In genomic region chr9:59542766-59543324, GRCm38 (mm10) we compare ENCODE assay signal across 22 mouse cellular contexts. TPM values are rescaled to one million over a fixed set of nuclear protein-coding genes. Genes with fewer than 3 reads are reported as not detected.
A peak's percentile ranks its signal among the peaks of the same experiment; 100 is the strongest.
DNase-seq lines count a peak whose midpoint lies in the region; ATAC-seq and TF ChIP-seq lines count a peak whose summit lies in the region.
"Had no signal": no experiment of that assay in that cellular context is flagged by ENCODE, and none has a peak within 500 bp of the region (broad histone marks: within the 10 kb centered on the region; RNA-seq: fewer than 3 reads in every experiment).

No protein-coding gene starts in this region.

- H3K4me1 ChIP-seq in liver, adult 2 months (ENCODE audit: control insufficient read depth, insufficient read depth, low read length) = peaks cover 5% of the 10 kb centered on the region
- H3K4me1 ChIP-seq in liver, embryonic 12.5 days = peaks cover 40% of the 10 kb centered on the region
- H3K4me1 ChIP-seq in lung, postnatal 0 days (ENCODE audit: insufficient read depth, low read depth, low read length) = peaks cover 16% of the 10 kb centered on the region; the same call in 1 of the 2 replicates
- peaks cover 3% of the 10 kb centered on the region for H3K4me1 ChIP-seq in midbrain, embryonic 11.5 days (ENCODE audit: control insufficient read depth, insufficient read depth, low read length)

- TF ChIP-seq CTCF in liver, adult 2 months (IDR thresholded peaks at IDR 0.05; ENCODE audit: low read depth, low read length) = no peak
- TF ChIP-seq CTCF in lung, postnatal 0 days (IDR thresholded peaks at IDR 0.05) = no peak

- H3K36me3 ChIP-seq in liver, adult 2 months (ENCODE audit: control insufficient read depth, insufficient read depth, low read length) = no peaks in the 10 kb centered on the region
- no peaks in the 10 kb centered on the region; the same call in 1 of the 2 replicates for H3K36me3 ChIP-seq in liver, embryonic 12.5 days
- no peaks in the 10 kb centered on the region for H3K36me3 ChIP-seq in lung, postnatal 0 days (ENCODE audit: insufficient read depth, low read length)
- H3K36me3 ChIP-seq in midbrain, embryonic 11.5 days (ENCODE audit: control insufficient read depth, insufficient read depth, low read length) = no peaks in the 10 kb centered on the region
- H3K36me3 ChIP-seq: midbrain, embryonic 15.5 days had no signal

- DNase-seq in liver, adult 2 months (ENCODE audit: extremely low read depth, low read depth, low spot score) = peak; percentile 71
- peak; percentile 24 for DNase-seq in adipocyte (ENCODE audit: low spot score)
- DNase-seq in gonadal fat pad, adult 2 months (ENCODE audit: low read depth) = peak; percentile 70
- DNase-seq in lung, postnatal 0 days (ENCODE audit: low spot score) = peak; percentile 66
- DNase-seq in midbrain, embryonic 11.5 days (ENCODE audit: low spot score, missing footprints) = no peak
- no peak for DNase-seq in cerebellum, adult 9-11 months
- DNase-seq in kidney, adult 18-20 months = no peak
- DNase-seq: cerebellum, adult 18-20 months; gastrocnemius, postnatal 10 days; heart, adult 18-20 months; kidney, adult 8-10 months; kidney, postnatal 14 days; layer of hippocampus, postnatal 36 days; right cerebral cortex, postnatal 14 days had no signal

- ATAC-seq in liver, embryonic 12.5 days = no peak
- ATAC-seq in lung, postnatal 0 days = peak; percentile 61
- ATAC-seq in midbrain, embryonic 11.5 days (ENCODE audit: low FRiP score) = no peak
- ATAC-seq: hindbrain, postnatal 0 days; midbrain, embryonic 15.5 days had no signal

- no peak for TF ChIP-seq POLR2A in liver, adult 2 months (IDR thresholded peaks at IDR 0.05; ENCODE audit: extremely low read depth, insufficient read depth, low read length)

- H3K79me2 ChIP-seq in liver, adult 2 months (ENCODE audit: control insufficient read depth, insufficient read depth, low read length) = peaks cover 8% of the 10 kb centered on the region; the same call in 1 of the 2 replicates

- TF ChIP-seq EP300 in lung, postnatal 0 days (IDR thresholded peaks at IDR 0.05) = no peak

- no peak overlapping the region for H3K4me2 ChIP-seq in liver, embryonic 12.5 days
- no peak overlapping the region for H3K4me2 ChIP-seq in lung, postnatal 0 days (replicated peaks; ENCODE audit: low read depth, low read length)
- no peak overlapping the region for H3K4me2 ChIP-seq in midbrain, embryonic 11.5 days
- H3K4me2 ChIP-seq: midbrain, embryonic 15.5 days; neural tube, embryonic 15.5 days had no signal

- no peak overlapping the region for H3K9ac ChIP-seq in liver, adult 2 months (ENCODE audit: low read depth, low read length)
- H3K9ac ChIP-seq in liver, embryonic 12.5 days = no peak overlapping the region
- no peak overlapping the region for H3K9ac ChIP-seq in lung, postnatal 0 days (replicated peaks; ENCODE audit: low read depth)
- H3K9ac ChIP-seq in midbrain, embryonic 11.5 days (ENCODE audit: low read length) = no peak overlapping the region
- H3K9ac ChIP-seq: midbrain, embryonic 15.5 days; neural tube, embryonic 15.5 days had no signal

- no peak overlapping the region for H3K27ac ChIP-seq in liver, adult 2 months (replicated peaks; ENCODE audit: insufficient read depth, low read depth, low read length)
- no peak overlapping the region for H3K27ac ChIP-seq in liver, embryonic 12.5 days
- no peak overlapping the region for H3K27ac ChIP-seq in lung, postnatal 0 days (ENCODE audit: low read length)
- no peak overlapping the region for H3K27ac ChIP-seq in midbrain, embryonic 11.5 days (ENCODE audit: low read depth, low read length)
- H3K27ac ChIP-seq: hindbrain, embryonic 10.5 days; hindbrain, postnatal 0 days; layer of hippocampus, adult 2 months; midbrain, embryonic 15.5 days; neural tube, embryonic 15.5 days had no signal

- no peaks in the 10 kb centered on the region for H3K27me3 ChIP-seq in liver, adult 2 months (ENCODE audit: control insufficient read depth, insufficient read depth, low read length)
- H3K27me3 ChIP-seq in liver, embryonic 12.5 days (replicated peaks) = no peaks in the 10 kb centered on the region
- no peaks in the 10 kb centered on the region for H3K27me3 ChIP-seq in lung, postnatal 0 days (replicated peaks; ENCODE audit: insufficient read depth, low read length)
- H3K27me3 ChIP-seq in midbrain, embryonic 11.5 days (ENCODE audit: control insufficient read depth, insufficient read depth, low read length) = no peaks in the 10 kb centered on the region; the same call in 1 of the 2 replicates
- H3K27me3 ChIP-seq: midbrain, embryonic 15.5 days had no signal

- H3K9me3 ChIP-seq in liver, embryonic 12.5 days (replicated peaks) = no peaks in the 10 kb centered on the region
- no peaks in the 10 kb centered on the region for H3K9me3 ChIP-seq in lung, postnatal 0 days (ENCODE audit: low read length)
- H3K9me3 ChIP-seq in midbrain, embryonic 11.5 days (ENCODE audit: control insufficient read depth, low read length) = no peaks in the 10 kb centered on the region
- H3K9me3 ChIP-seq: hindbrain, embryonic 10.5 days; midbrain, embryonic 15.5 days; neural tube, embryonic 15.5 days had no signal

- no peak overlapping the region for H3K4me3 ChIP-seq in liver, adult 2 months (ENCODE audit: insufficient read depth, low read depth, low read length)
- no peak overlapping the region for H3K4me3 ChIP-seq in liver, embryonic 12.5 days
- H3K4me3 ChIP-seq in lung, postnatal 0 days (ENCODE audit: low read depth, low read length) = no peak overlapping the region
- H3K4me3 ChIP-seq in midbrain, embryonic 11.5 days (ENCODE audit: low read depth, low read length) = no peak overlapping the region
- H3K4me3 ChIP-seq: hindbrain, embryonic 10.5 days; layer of hippocampus, adult 2 months; midbrain, embryonic 15.5 days; neural tube, embryonic 15.5 days had no signal

RNA-seq across cellular contexts. Expression of gene Tmem202, which starts 3.2 kb away (rescaled TPM):
- total RNA-seq in liver, adult 2 months (2014; rRNA removed) = 0.18 TPM in 1 of 2 replicates, not detected in the other
- polyA plus RNA-seq in liver, adult 2 months (2012; rRNA removed) = 0.07 TPM in 1 of 2 replicates, not detected in the other
- not detected in 2 replicates for polyA plus RNA-seq in liver, embryonic 12.5 days (2016; fragmentation: Nextera tagmentation; extraction: Ambion mirVana)
- polyA plus RNA-seq in gonadal fat pad, adult 2 months (2012; rRNA removed) = 0.82 and 0.94 TPM in 2 replicates
- polyA plus RNA-seq in lung, postnatal 0 days (2015; fragmentation: Nextera tagmentation; extraction: Ambion mirVana) = 0.57 and 0.83 TPM in 2 replicates
- polyA plus RNA-seq in midbrain, embryonic 11.5 days (2014; fragmentation: Nextera tagmentation; extraction: Ambion mirVana) = 0.19 TPM in 1 of 2 replicates, not detected in the other
- total RNA-seq: megakaryocyte progenitor cell, adult 5-6 weeks had no signal
- polyA plus RNA-seq: forebrain, embryonic 11.5 days; hindbrain, embryonic 10.5 days had no signal

RNA-seq across cellular contexts. Expression of gene Hexa, which starts 3.5 kb away (rescaled TPM):
- total RNA-seq in liver, adult 2 months (2014; rRNA removed) = 39.6 and 46.2 TPM in 2 replicates
- polyA plus RNA-seq in liver, adult 2 months (2012; rRNA removed) = 38.9 and 46.2 TPM in 2 replicates
- polyA plus RNA-seq in liver, embryonic 12.5 days (2016; fragmentation: Nextera tagmentation; extraction: Ambion mirVana) = 42.4 and 42.5 TPM in 2 replicates
- 106 and 116 TPM in 2 replicates for polyA plus RNA-seq in gonadal fat pad, adult 2 months (2012; rRNA removed)
- polyA plus RNA-seq in lung, postnatal 0 days (2015; fragmentation: Nextera tagmentation; extraction: Ambion mirVana) = 61.6 and 69.9 TPM in 2 replicates
- 50.7 and 53.3 TPM in 2 replicates for polyA plus RNA-seq in midbrain, embryonic 11.5 days (2014; fragmentation: Nextera tagmentation; extraction: Ambion mirVana)

RNA-seq across cellular contexts. Expression of gene Celf6, which starts 34.9 kb away (rescaled TPM):
- total RNA-seq in liver, adult 2 months (2014; rRNA removed) = not detected in 2 replicates
- polyA plus RNA-seq in liver, adult 2 months (2012; rRNA removed) = not detected in 2 replicates
- 0.11 TPM in 1 of 2 replicates, not detected in the other for polyA plus RNA-seq in liver, embryonic 12.5 days (2016; fragmentation: Nextera tagmentation; extraction: Ambion mirVana)
- polyA plus RNA-seq in gonadal fat pad, adult 2 months (2012; rRNA removed) = 0.07 and 0.11 TPM in 2 replicates
- 0.16 and 0.25 TPM in 2 replicates for polyA plus RNA-seq in lung, postnatal 0 days (2015; fragmentation: Nextera tagmentation; extraction: Ambion mirVana)
- polyA plus RNA-seq in midbrain, embryonic 11.5 days (2014; fragmentation: Nextera tagmentation; extraction: Ambion mirVana) = 8.5 and 8.7 TPM in 2 replicates
- total RNA-seq: gastrocnemius, postnatal 10 days; heart, adult 18-20 months; megakaryocyte progenitor cell, adult 5-6 weeks had no signal

RNA-seq across cellular contexts. Expression of gene Arih1, which starts 56.4 kb away (rescaled TPM):
- total RNA-seq in liver, adult 2 months (2014; rRNA removed) = 26.6 and 31.4 TPM in 2 replicates
- polyA plus RNA-seq in liver, adult 2 months (2012; rRNA removed) = 9.5 and 10.2 TPM in 2 replicates
- 13.7 and 15.9 TPM in 2 replicates for polyA plus RNA-seq in liver, embryonic 12.5 days (2016; fragmentation: Nextera tagmentation; extraction: Ambion mirVana)
- 23.0 and 25.7 TPM in 2 replicates for polyA plus RNA-seq in gonadal fat pad, adult 2 months (2012; rRNA removed)
- polyA plus RNA-seq in lung, postnatal 0 days (2015; fragmentation: Nextera tagmentation; extraction: Ambion mirVana) = 7.0 and 9.2 TPM in 2 replicates
- polyA plus RNA-seq in midbrain, embryonic 11.5 days (2014; fragmentation: Nextera tagmentation; extraction: Ambion mirVana) = 15.3 and 17.3 TPM in 2 replicates

Comparison
In these comparisons a context has a peak if more than half of its experiments do, and no peak if none do; other contexts are left out.
1. DNase-seq: peak in liver, adult 2 months (single experiment), adipocyte (single experiment), gonadal fat pad, adult 2 months (single experiment) and lung, postnatal 0 days (single experiment); none in midbrain, embryonic 11.5 days (single experiment), cerebellum, adult 9-11 months (single experiment) and kidney, adult 18-20 months (single experiment).